Mouse (Mus musculus) effector memory CD4-positive, alpha-beta T cell, adult 7 months (primary cell): ENCODE results near the gene Ces1d. TPM values are rescaled to one million over a fixed set of nuclear protein-coding genes. Genes with fewer than 3 reads are reported as not detected.

Experiments used
- polyA plus RNA-seq: library from polyadenylated mRNA; unstranded; fragments of 100-300 nt; shearing (Covaris generic); gene quantifications from one replicate; pipeline ENCODE4 v1.2.1, GENCODE M21; 2017

Ces1d gene
- not detected for polyA plus RNA-seq

GRCm38 (mm10) chr8:93197685-93198525, at the start of gene Ces1d:
TSS of gene Ces1d (minus strand) at chr8:93197838.

GRCm38 (mm10) chr8:93229446-93229845, 31.8 kb upstream of the Ces1d start, which contains the start of gene Ces1e:
TSS of gene Ces1e (minus strand) at chr8:93229619.

GRCm38 (mm10) chr8:93131233-93131980, 66.2 kb downstream of the Ces1d start, which contains the start of gene Ces1c:
TSS of gene Ces1c (minus strand) at chr8:93131283.

Other genes starting within 250 kb of the Ces1d start
- not detected for gene Slc6a2, start 237.8 kb downstream of the Ces1d start, polyA plus RNA-seq
- gene Ces1a, start 149.6 kb downstream of the Ces1d start, polyA plus RNA-seq, result not detected
- gene Ces1b, start 117.8 kb downstream of the Ces1d start, polyA plus RNA-seq, result not detected
- not detected for gene Ces1c, start 66.6 kb downstream of the Ces1d start, polyA plus RNA-seq
- not detected for gene Ces1e, start 31.8 kb upstream of the Ces1d start, polyA plus RNA-seq
- gene Ces1f, start 81.9 kb upstream of the Ces1d start, polyA plus RNA-seq, result not detected
- gene Ces1g, start 139.5 kb upstream of the Ces1d start, polyA plus RNA-seq, result not detected
- gene Ces1h, start 181.9 kb upstream of the Ces1d start, polyA plus RNA-seq, result not detected